In the genomic region with DNA sequence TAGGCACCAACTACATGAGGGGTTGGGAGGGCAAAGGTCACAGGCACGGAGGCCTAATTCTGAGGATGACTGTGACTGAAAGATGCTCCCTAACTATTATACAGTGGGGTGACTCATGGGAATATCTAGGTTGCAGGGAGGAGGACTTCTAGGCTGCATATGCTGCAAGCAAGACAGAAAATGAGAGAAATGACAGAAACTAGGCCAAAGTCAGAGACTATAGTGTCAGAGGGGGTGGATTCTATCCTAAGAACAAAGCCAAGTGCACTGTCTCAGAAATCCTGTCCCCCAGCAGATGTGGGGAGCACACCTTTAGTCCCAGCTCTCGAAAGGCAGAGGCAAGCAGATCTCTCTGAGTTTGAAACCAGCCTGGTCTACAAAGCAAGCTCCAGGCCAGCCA, we compare ENCODE assay signal across 28 mouse cellular contexts.
"Had no signal": no experiment of that assay in that cellular context is flagged by ENCODE, and none has a peak within 500 bp of the region (broad histone marks: within the 10 kb centered on the region; RNA-seq: fewer than 3 reads in every experiment).

No protein-coding gene starts in this region.

- ATAC-seq: forebrain, embryonic 13.5 days; forebrain, embryonic 14.5 days; forebrain, embryonic 15.5 days; forebrain, embryonic 16.5 days had no signal

- H3K27me3 ChIP-seq: embryonic facial prominence, embryonic 12.5 days; embryonic facial prominence, embryonic 13.5 days; embryonic facial prominence, embryonic 15.5 days; forebrain, embryonic 12.5 days; forebrain, embryonic 13.5 days; forebrain, embryonic 15.5 days had no signal

- H3K36me3 ChIP-seq: embryonic facial prominence, embryonic 10.5 days; embryonic facial prominence, embryonic 13.5 days; embryonic facial prominence, embryonic 15.5 days; forebrain, embryonic 10.5 days; forebrain, embryonic 12.5 days; heart, embryonic 10.5 days had no signal

- H3K9me3 ChIP-seq: embryonic facial prominence, embryonic 10.5 days; embryonic facial prominence, embryonic 12.5 days; embryonic facial prominence, embryonic 13.5 days; embryonic facial prominence, embryonic 15.5 days; forebrain, embryonic 10.5 days; forebrain, embryonic 12.5 days; forebrain, embryonic 13.5 days; forebrain, embryonic 15.5 days; heart, embryonic 10.5 days had no signal

- H3K27ac ChIP-seq: embryonic facial prominence, embryonic 10.5 days; embryonic facial prominence, embryonic 12.5 days; embryonic facial prominence, embryonic 13.5 days; embryonic facial prominence, embryonic 15.5 days; forebrain, embryonic 10.5 days; forebrain, embryonic 12.5 days; forebrain, embryonic 13.5 days; forebrain, embryonic 15.5 days; gastrocnemius, adult 2 months; heart, adult 2 months; heart, embryonic 10.5 days had no signal

- H3K4me3 ChIP-seq: embryonic facial prominence, embryonic 10.5 days; embryonic facial prominence, embryonic 12.5 days; embryonic facial prominence, embryonic 13.5 days; embryonic facial prominence, embryonic 15.5 days; erythroblast, embryonic 14.5 days; forebrain, embryonic 10.5 days; forebrain, embryonic 12.5 days; forebrain, embryonic 13.5 days; forebrain, embryonic 15.5 days; gastrocnemius, adult 2 months; heart, adult 2 months; heart, embryonic 10.5 days had no signal

- H3K4me1 ChIP-seq: embryonic facial prominence, embryonic 12.5 days; embryonic facial prominence, embryonic 13.5 days; embryonic facial prominence, embryonic 15.5 days; heart, embryonic 10.5 days had no signal

- DNase-seq: cerebellum, adult 2 months; cerebellum, adult 8-10 months; cerebellum, adult 9-10 months; cerebellum, adult 9-11 months; cerebellum, postnatal 10 days; cerebellum, postnatal 14 days; cerebellum, postnatal 25 days; cerebellum, postnatal 36 days; embryo, embryonic 11 days; gastrocnemius, adult 2 months; gastrocnemius, postnatal 10 days; gastrocnemius, postnatal 14 days; gastrocnemius, postnatal 25 days; gastrocnemius, postnatal 36 days; heart, adult 18-20 months; heart, adult 2 months had no signal

- H3K4me2 ChIP-seq: embryonic facial prominence, embryonic 12.5 days; embryonic facial prominence, embryonic 13.5 days; embryonic facial prominence, embryonic 15.5 days; forebrain, embryonic 12.5 days; forebrain, embryonic 13.5 days; forebrain, embryonic 15.5 days had no signal

- H3K9ac ChIP-seq: embryonic facial prominence, embryonic 12.5 days; embryonic facial prominence, embryonic 13.5 days; embryonic facial prominence, embryonic 15.5 days; forebrain, embryonic 12.5 days; forebrain, embryonic 13.5 days; forebrain, embryonic 15.5 days had no signal
